Mouse (Mus musculus) left cerebral cortex, postnatal 10 days (tissue): ENCODE results near the gene Pbx1. TPM values are rescaled to one million over a fixed set of nuclear protein-coding genes. Genes with fewer than 3 reads are reported as not detected.

Experiments used
- DNase-seq, 2 experiments: peaks; one replicate each; pipeline ENCODE4 v3.0.0; 2021 to 2022; ENCODE audit warnings: low spot score in 2 of 2, mixed read lengths in 1 of 2; ENCODE audit errors: extremely low spot score in 1 of 2
- intact Hi-C: fragments of 180-260 bp; cut with DNase I; formaldehyde crosslinking; loops from one replicate; pipeline ENCODE4 v1.15.1; 2025
- total RNA-seq, 2 experiments: library from RNA; stranded (reverse); gene quantifications; 2 replicates each; pipeline ENCODE4 v1.2.3; 2021

Gene Pbx1
- total RNA-seq, 2 experiments from 2014 or later = 164 to 181 TPM

DNA sequence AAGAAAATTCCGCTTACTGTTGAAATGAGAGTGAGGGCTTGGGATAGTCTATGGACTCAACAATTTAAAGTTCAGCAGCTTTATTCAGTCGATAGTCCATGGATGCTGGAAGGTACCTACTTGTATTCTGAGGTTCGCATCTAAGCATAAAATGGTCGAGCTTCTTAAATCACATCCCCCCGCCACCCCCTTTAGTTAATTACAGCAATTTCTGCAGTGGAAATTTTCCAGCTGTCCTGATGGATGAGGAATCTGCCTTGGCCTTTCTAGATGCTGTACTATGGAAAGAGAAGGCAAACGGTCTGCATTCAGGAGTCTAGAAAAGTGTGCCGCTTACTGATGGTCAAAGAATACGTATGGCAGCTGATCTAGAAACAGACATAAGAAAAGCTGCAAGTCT is 262.3 kb downstream of the Pbx1 start:
- no peak for DNase-seq
- intact Hi-C loops = no loop called here

- DNase-seq = no peak
- intact Hi-C loops = no loop called here
Observed at GRCm38 (mm10) chr1:168169052-168169779, 262.9 kb downstream of the Pbx1 start.

DNA sequence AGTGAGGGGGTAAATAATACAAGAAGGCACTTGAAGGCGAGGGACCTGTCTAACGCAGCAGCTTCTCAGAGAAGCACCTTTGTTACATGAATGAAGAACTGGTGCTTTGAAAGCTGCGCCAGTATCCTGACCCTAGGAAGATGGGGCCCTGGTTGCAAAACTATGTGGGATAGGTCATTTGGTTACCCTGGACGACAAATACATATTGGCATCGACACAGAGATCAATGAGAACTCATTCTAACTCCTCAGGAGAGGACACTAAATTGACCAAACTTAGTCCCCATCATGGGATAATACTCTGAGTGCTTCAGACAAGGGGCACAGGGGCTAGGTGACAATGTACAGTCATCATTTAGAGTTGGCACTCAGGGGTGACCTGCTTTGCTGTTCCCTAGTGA is 264.3 kb downstream of the Pbx1 start:
- intact Hi-C loops = no loop called here
- no peak for DNase-seq

DNA sequence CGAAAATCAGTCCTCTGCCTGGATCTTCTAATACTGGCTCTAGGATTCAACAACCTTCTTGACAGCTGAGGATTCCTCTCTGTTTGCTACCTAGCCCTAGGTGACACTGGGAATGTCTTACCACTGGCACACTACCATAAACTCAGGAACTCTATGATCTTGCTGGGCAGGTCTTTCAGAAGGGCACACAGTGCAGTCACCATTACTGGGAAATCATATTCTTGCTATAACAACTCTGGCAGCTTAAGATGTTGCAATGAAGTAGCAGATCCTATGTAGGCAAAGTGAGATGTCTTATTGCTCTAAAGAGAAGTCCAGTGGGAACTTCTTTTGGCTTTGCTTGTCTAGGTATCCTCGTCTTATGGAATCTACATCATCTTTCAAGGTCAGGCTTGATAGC is 265.2 kb downstream of the Pbx1 start:
- intact Hi-C loops = no loop called here
- no peak for DNase-seq

GRCm38 (mm10) chr1:168164945-168165344 is 267.1 kb downstream of the Pbx1 start:
- intact Hi-C loops = no loop called here
- DNase-seq = no peak

- intact Hi-C loops = no loop called here
- no peak for DNase-seq
Observed at GRCm38 (mm10) chr1:168163521-168164233, 268.4 kb downstream of the Pbx1 start.

GRCm38 (mm10) chr1:168139138-168139682 is 292.9 kb downstream of the Pbx1 start:
- intact Hi-C loops = no loop called here
- DNase-seq = no peak

DNA sequence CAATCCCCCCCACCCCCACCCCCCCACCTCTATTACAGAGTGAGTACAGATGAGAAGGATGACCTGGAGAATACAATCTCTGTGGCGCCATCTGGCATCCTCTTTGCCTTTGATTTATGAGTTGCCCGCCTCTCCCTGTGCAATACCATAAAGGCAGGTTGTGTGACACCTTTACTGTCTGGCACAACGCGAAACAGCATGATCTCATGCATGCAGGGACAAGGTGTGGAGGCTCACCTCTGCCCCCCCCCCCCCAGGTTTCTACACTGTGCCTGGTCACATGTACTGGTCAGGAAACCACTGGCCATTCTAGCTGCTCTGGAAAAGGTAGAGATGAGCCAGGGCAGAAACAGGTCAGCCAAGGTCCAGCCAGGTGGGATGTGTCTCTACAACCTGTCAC is 293.4 kb downstream of the Pbx1 start:
- intact Hi-C loops = no loop called here
- no peak for DNase-seq

GRCm38 (mm10) chr1:168137890-168138289 is 294.2 kb downstream of the Pbx1 start:
- no peak for DNase-seq
- intact Hi-C loops = no loop called here

- DNase-seq = no peak
- intact Hi-C loops = no loop called here
Observed at GRCm38 (mm10) chr1:168135545-168135944, 296.5 kb downstream of the Pbx1 start.

GRCm38 (mm10) chr1:168133696-168134095 is 298.4 kb downstream of the Pbx1 start:
- intact Hi-C loops = no loop called here
- DNase-seq = no peak

DNA sequence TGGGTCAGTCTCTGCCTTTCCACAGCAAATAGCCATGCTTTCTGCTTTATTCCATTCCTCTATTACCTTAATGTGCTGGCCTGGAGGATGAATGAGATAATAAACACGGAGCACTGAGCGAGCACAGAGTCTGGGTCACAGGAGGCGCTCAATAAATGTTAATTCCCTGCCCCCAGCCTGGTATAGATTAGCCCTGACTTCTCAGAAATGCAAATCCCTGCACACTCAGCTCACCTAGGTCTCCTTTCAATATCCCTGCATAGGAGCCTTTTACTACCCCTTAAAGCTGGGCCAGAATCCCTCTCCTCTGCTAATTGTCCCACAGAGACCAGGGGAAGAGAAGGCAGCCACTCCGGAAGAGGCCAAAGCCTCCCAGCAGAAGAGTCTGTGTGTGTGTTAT is 304.1 kb downstream of the Pbx1 start:
- no peak for DNase-seq
- intact Hi-C loops = no loop called here

DNA sequence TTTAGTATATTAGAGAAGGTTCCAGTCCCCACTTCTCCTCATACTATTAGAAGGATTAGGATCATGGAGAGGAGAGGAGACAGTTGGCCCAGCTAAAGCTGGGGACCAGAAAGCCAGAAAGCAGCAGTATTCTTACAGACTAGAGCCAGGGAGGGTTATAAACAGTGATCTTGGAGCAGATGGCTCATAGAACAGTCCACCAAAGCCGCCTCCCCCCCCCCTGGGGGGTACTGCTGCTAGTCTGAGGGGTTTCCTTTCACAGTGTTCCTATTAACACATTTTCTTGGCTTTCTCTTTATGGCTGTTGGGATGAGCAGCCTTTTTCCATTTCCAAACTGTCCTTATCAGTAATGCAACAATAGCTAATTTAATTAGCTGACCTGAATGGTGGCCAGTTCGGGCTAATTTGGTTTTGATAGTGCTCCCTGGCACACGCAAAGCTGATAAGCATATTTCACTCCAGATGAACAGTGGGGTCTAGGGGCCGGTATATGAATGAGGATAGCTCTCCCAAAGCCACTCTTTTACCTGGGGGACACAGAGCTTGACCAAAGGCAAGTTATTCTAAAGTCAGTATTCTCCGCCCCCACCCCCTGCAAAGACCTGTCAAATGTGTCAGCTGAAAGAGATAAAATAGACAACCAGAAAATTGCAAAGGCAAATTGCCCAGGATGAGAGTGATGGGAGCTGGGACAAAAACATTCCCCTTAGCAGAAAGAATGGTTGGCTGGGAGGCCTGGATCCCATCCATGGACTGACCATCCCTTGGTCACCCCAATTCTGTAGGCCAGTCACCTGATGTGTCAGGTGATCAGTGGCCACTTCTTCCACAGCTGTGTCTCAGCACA is 307.2 kb downstream of the Pbx1 start:
- intact Hi-C loops = no loop called here
- no peak for DNase-seq

DNA sequence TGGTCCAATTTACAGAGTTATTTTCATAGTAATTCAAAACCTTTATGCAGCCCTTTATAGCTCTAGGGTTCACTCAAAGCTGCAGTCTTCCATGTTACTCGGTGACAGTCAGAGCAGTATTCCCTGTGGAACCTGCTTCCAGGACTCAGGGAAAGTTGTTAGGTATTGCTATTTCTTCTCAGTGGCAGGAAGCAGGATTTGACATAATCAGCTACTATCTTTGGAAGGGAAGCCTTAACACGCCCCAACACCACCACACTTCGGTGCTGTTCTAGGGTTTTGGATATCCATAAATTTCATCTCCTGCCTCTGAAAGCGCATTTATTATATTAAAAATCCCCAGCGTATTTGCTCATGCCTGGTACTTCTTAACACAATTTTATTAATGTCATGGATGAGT is 314.0 kb downstream of the Pbx1 start:
- intact Hi-C loops = no loop called here
- DNase-seq = no peak

DNA sequence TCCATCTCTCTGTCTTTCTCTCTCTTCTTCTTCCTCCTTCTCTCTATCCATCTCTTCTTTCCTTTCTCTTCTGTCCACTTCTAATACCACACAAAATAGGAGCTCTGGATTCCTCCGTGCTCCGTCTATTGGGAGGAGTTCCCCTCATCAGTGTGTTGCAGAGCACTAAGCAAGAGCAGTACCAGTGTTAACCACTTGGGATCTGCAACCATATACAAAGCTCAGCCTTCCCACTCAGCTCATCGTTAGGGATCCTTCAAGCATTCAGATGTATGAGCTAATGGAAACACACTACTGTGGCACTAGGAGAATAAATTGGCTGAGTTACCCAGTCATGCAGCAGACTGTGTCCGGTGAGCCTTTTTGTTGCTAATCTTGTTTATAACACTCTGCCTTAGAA is 314.7 kb downstream of the Pbx1 start:
- DNase-seq = no peak

DNA sequence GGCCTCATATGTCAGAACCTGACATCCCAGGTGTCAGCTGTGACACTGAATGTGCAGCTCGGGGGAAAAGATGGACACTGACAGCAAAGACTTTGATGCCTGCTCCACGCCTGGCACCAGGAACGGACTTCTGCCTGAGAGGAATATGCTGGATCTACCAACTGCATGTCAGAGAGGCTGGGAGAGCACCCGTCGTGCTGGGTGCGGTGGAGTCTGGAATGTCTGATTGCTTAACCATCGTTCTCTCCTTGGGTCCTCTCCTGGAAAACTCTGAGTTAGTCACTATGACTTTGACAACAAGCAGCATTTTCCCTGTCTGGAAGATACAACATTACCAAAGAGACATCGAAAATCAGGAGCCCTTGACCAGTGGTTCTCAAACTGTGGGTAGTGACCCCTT is 322.3 kb downstream of the Pbx1 start:
- no peak for DNase-seq
- intact Hi-C loops = no loop called here

More for the DNA sequence above, 314.7 kb downstream of the Pbx1 start:
- intact Hi-C loops = no loop called here

- intact Hi-C loops = no loop called here
- DNase-seq = no peak
Observed at GRCm38 (mm10) chr1:168103821-168104220, 328.2 kb downstream of the Pbx1 start.

GRCm38 (mm10) chr1:168101514-168101913 is 330.6 kb downstream of the Pbx1 start:
- DNase-seq = no peak
- intact Hi-C loops = no loop called here

DNA sequence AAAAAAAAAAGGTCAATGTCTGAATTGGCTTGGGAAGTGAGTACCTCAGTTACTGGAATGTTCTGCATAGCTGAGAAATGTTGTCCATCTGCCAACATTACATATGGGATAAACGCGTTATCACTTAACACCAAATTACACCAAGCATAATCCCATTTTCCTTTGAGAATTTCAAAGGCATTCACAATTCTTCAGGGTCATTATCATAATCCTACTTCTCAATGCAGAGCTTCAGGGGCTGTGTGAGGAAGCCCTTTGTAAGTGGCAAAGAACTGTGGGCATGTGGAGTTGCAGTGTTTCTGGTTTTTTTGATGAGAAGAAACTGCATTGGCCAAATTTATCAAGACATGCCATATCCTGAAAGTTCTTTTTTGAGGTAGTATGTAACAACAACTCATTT is 333.3 kb downstream of the Pbx1 start:
- intact Hi-C loops = loop anchor here (10.0 kb wide), 1 partner anchor 1256 kb away; no protein-coding TSS in a partner anchor
- DNase-seq = no peak
